ENCODE assay signal across 8 mouse cellular contexts in the genomic region with DNA sequence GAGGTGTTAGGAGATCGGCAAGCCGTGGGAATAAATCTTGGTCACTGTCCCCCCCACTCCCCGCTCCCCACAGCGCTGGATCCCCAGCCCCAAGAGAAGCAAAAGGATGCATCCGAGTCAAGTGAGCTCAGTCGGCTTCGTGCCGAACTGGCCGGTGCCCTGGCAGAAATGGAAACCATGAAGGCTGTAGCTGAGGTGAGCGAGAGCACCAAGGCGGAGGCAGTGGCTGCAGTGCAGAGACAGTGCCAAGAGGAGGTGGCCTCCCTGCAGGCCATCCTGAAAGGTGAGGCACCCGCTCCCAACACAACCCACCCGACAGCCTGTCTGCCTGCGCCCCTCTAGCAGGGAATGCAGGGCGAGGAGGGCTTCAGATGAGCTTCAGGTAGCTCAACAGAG. TPM values are rescaled to one million over a fixed set of nuclear protein-coding genes. Genes with fewer than 3 reads are reported as not detected.
DNase-seq lines count a peak whose midpoint lies in the region; ATAC-seq and TF ChIP-seq lines count a peak whose summit lies in the region.

No protein-coding gene starts in this region.

- H3K79me2 ChIP-seq in myocyte (ENCODE audit: control insufficient read depth, insufficient read depth), result no peaks in the 10 kb centered on the region

- peaks cover 15% of the 10 kb centered on the region for H3K4me1 ChIP-seq in kidney, embryonic 15.5 days
- H3K4me1 ChIP-seq in embryonic facial prominence, embryonic 11.5 days (ENCODE audit: control insufficient read depth, insufficient read depth, low read length), result peaks cover 5% of the 10 kb centered on the region; the same call in 1 of the 2 replicates
- H3K4me1 ChIP-seq in intestine, embryonic 15.5 days (replicated peaks), result peaks cover 9% of the 10 kb centered on the region

- TF ChIP-seq POLR2A in myocyte (IDR thresholded peaks at IDR 0.05; ENCODE audit: insufficient read length, low read depth), result no peak

- peak; percentile 16 for ATAC-seq in kidney, embryonic 15.5 days (replicated peaks; ENCODE audit: low FRiP score)
- ATAC-seq in embryonic facial prominence, embryonic 11.5 days (replicated peaks; ENCODE audit: insufficient number of reproducible peaks, low FRiP score, low TSS enrichment, low read depth), result peak; percentile 10; the same call in 1 of the 2 replicates
- ATAC-seq in intestine, embryonic 15.5 days, result peak; percentile 21; the same call in 1 of the 2 replicates

- H3K9me3 ChIP-seq in kidney, embryonic 15.5 days (replicated peaks), result 0 out of 2 replicates have a peak, but pooled peaks cover 3% of the 10 kb centered on the region
- no peaks in the 10 kb centered on the region for H3K9me3 ChIP-seq in embryonic facial prominence, embryonic 11.5 days (replicated peaks; ENCODE audit: control insufficient read depth, low read length)
- no peaks in the 10 kb centered on the region for H3K9me3 ChIP-seq in intestine, embryonic 15.5 days

- H3K4me2 ChIP-seq in kidney, embryonic 15.5 days, result peak overlapping the region; percentile 79
- H3K4me2 ChIP-seq in embryonic facial prominence, embryonic 11.5 days (ENCODE audit: low read depth, low read length), result peak overlapping the region; percentile 65
- H3K4me2 ChIP-seq in intestine, embryonic 15.5 days (replicated peaks), result peak overlapping the region; percentile 91
- H3K4me2 ChIP-seq in myocyte (ENCODE audit: low read depth), result peak overlapping the region; percentile 68

- H3K27me3 ChIP-seq in kidney, embryonic 15.5 days, result no peaks in the 10 kb centered on the region
- H3K27me3 ChIP-seq in embryonic facial prominence, embryonic 11.5 days (ENCODE audit: control insufficient read depth, insufficient read depth, low read length), result no peaks in the 10 kb centered on the region
- no peaks in the 10 kb centered on the region for H3K27me3 ChIP-seq in intestine, embryonic 15.5 days (replicated peaks)
- H3K27me3 ChIP-seq in myocyte (ENCODE audit: control insufficient read depth, insufficient read depth, insufficient read length), result no peaks in the 10 kb centered on the region

- peak overlapping the region; percentile 72 for H3K4me3 ChIP-seq in kidney, embryonic 15.5 days (replicated peaks)
- H3K4me3 ChIP-seq in embryonic facial prominence, embryonic 11.5 days (ENCODE audit: low read depth, low read length), result peak overlapping the region; percentile 76
- H3K4me3 ChIP-seq in intestine, embryonic 15.5 days (replicated peaks), result peak overlapping the region; percentile 85
- H3K4me3 ChIP-seq in myocyte, result peak overlapping the region; percentile 28

- DNase-seq in kidney, postnatal 4 days, result no peak
- no peak for DNase-seq in embryonic facial prominence, embryonic 11.5 days (ENCODE audit: low spot score)
- DNase-seq in thymus, postnatal 0 days (ENCODE audit: low spot score), result no peak
- DNase-seq in kidney, adult 11 months, result no peak
- DNase-seq in gastrocnemius, postnatal 36 days, result no peak

- H3K36me3 ChIP-seq in kidney, embryonic 15.5 days, result peaks cover 26% of the 10 kb centered on the region
- H3K36me3 ChIP-seq in embryonic facial prominence, embryonic 11.5 days (replicated peaks; ENCODE audit: control insufficient read depth, insufficient read depth, low read depth, low read length), result no peaks in the 10 kb centered on the region
- 0 out of 2 replicates have a peak, but pooled peaks cover 3% of the 10 kb centered on the region for H3K36me3 ChIP-seq in intestine, embryonic 15.5 days
- H3K36me3 ChIP-seq in myocyte (ENCODE audit: control insufficient read depth, insufficient read depth), result no peaks in the 10 kb centered on the region

- H3K27ac ChIP-seq in kidney, embryonic 15.5 days, result 0 out of 2 replicates have a peak overlapping the region, but pooled peaks have one; percentile 15
- H3K27ac ChIP-seq in embryonic facial prominence, embryonic 11.5 days (replicated peaks; ENCODE audit: low read depth, low read length), result no peak overlapping the region
- peak overlapping the region; percentile 98; the same call in 1 of the 2 replicates for H3K27ac ChIP-seq in intestine, embryonic 15.5 days

- H3ac ChIP-seq in myocyte (ENCODE audit: control insufficient read depth, insufficient read length), result peak overlapping the region; percentile 72

- H3K9ac ChIP-seq in kidney, embryonic 15.5 days, result peak overlapping the region; percentile 51
- H3K9ac ChIP-seq in embryonic facial prominence, embryonic 11.5 days (replicated peaks; ENCODE audit: low read length), result peak overlapping the region; percentile 80
- peak overlapping the region; percentile 88 for H3K9ac ChIP-seq in intestine, embryonic 15.5 days

- WGBS in kidney, embryonic 15.5 days, result 29% methylated on average over 15 of the region's 15 CpGs
- WGBS in embryonic facial prominence, embryonic 11.5 days, result 32% methylated on average over 15 of the region's 15 CpGs
- 27% methylated on average over 15 of the region's 15 CpGs for WGBS in intestine, embryonic 15.5 days

- intact Hi-C loops in gastrocnemius, postnatal 36 days (cut with DNase I), result no loop called here

TF ChIP-seq in myocyte, 11 proteins besides CTCF, POLR2A, EP300 and RAD21:
- TF ChIP-seq TCF12 (IDR thresholded peaks at IDR 0.05; ENCODE audit: insufficient read depth, poor library complexity, severe bottlenecking) (no peak), MYOD1 (IDR thresholded peaks at IDR 0.05; ENCODE audit: control insufficient read depth in 1 of 3, insufficient read length in 2 of 3, low read depth in 2 of 3) (no peak), SRF (IDR thresholded peaks at IDR 0.05; ENCODE audit: control insufficient read depth, insufficient read length, low read depth) (no peak), MYOG (IDR thresholded peaks at IDR 0.05; ENCODE audit: control insufficient read depth in 1 of 3, insufficient read depth in 1 of 3, insufficient read length in 2 of 3, low read depth in 2 of 3) (no peak), MAX (IDR thresholded peaks at IDR 0.05; ENCODE audit: low read depth) (no peak), POLR2AphosphoS2 (IDR thresholded peaks at IDR 0.05; ENCODE audit: insufficient read length, low read depth) (no peak), REST (IDR thresholded peaks at IDR 0.05; ENCODE audit: insufficient read depth, insufficient read length) (no peak), TCF3 (IDR thresholded peaks at IDR 0.05; ENCODE audit: insufficient read length, low read depth) (no peak), CEBPB (IDR thresholded peaks at IDR 0.05; ENCODE audit: insufficient read depth, poor library complexity, severe bottlenecking) (no peak), E2F4 (IDR thresholded peaks at IDR 0.05; ENCODE audit: insufficient read depth) (no peak), USF1 (IDR thresholded peaks at IDR 0.05; ENCODE audit: low read depth) (no peak)

RNA-seq across cellular contexts. Expression of gene Rabep2, which starts 0.9 kb away (rescaled TPM):
- polyA plus RNA-seq in kidney, embryonic 15.5 days (2015; fragmentation: Nextera tagmentation; extraction: Ambion mirVana), result 34.5 and 35.7 TPM in 2 replicates
- polyA plus RNA-seq in embryonic facial prominence, embryonic 11.5 days (2014; fragmentation: Nextera tagmentation; extraction: Ambion mirVana), result 18.6 and 24.8 TPM in 2 replicates
- 23.9 and 24.2 TPM in 2 replicates for polyA plus RNA-seq in intestine, embryonic 15.5 days (2015; fragmentation: Nextera tagmentation; extraction: Ambion mirVana)
- polyA plus RNA-seq in myocyte (2012; fragmentation: generic; extraction: Trizol), result 36.7 TPM
- polyA plus RNA-seq in thymus, postnatal 0 days (2015; fragmentation: Nextera tagmentation; extraction: Ambion mirVana), result 22.2 and 22.7 TPM in 2 replicates
- 10 to 100 TPM; 13.8 to 14.0 TPM for total RNA-seq in gastrocnemius, postnatal 36 days (2021)

RNA-seq across cellular contexts. Expression of gene Cd19, which starts 14.8 kb away (rescaled TPM):
- polyA plus RNA-seq in kidney, embryonic 15.5 days (2015; fragmentation: Nextera tagmentation; extraction: Ambion mirVana), result 0.12 and 0.44 TPM in 2 replicates
- polyA plus RNA-seq in embryonic facial prominence, embryonic 11.5 days (2014; fragmentation: Nextera tagmentation; extraction: Ambion mirVana), result not detected in 2 replicates
- polyA plus RNA-seq in intestine, embryonic 15.5 days (2015; fragmentation: Nextera tagmentation; extraction: Ambion mirVana), result 0.24 TPM in 1 of 2 replicates, not detected in the other
- polyA plus RNA-seq in myocyte (2012; fragmentation: generic; extraction: Trizol), result 0.01 TPM
- polyA plus RNA-seq in thymus, postnatal 0 days (2015; fragmentation: Nextera tagmentation; extraction: Ambion mirVana), result 0.13 and 0.22 TPM in 2 replicates
- not detected for total RNA-seq in gastrocnemius, postnatal 36 days (2021)

RNA-seq across cellular contexts. Expression of gene Nfatc2ip, which starts 33.0 kb away (rescaled TPM):
- polyA plus RNA-seq in kidney, embryonic 15.5 days (2015; fragmentation: Nextera tagmentation; extraction: Ambion mirVana), result 2.8 and 2.9 TPM in 2 replicates
- polyA plus RNA-seq in embryonic facial prominence, embryonic 11.5 days (2014; fragmentation: Nextera tagmentation; extraction: Ambion mirVana), result 3.5 and 4.3 TPM in 2 replicates
- 1.6 and 2.5 TPM in 2 replicates for polyA plus RNA-seq in intestine, embryonic 15.5 days (2015; fragmentation: Nextera tagmentation; extraction: Ambion mirVana)
- 3.5 TPM for polyA plus RNA-seq in myocyte (2012; fragmentation: generic; extraction: Trizol)
- polyA plus RNA-seq in thymus, postnatal 0 days (2015; fragmentation: Nextera tagmentation; extraction: Ambion mirVana), result 5.1 and 6.7 TPM in 2 replicates
- 1 to 10 TPM; 2.2 to 3.5 TPM for total RNA-seq in gastrocnemius, postnatal 36 days (2021)

RNA-seq across cellular contexts. Expression of gene Atp2a1, which starts 33.4 kb away (rescaled TPM):
- 13.4 and 25.1 TPM in 2 replicates for polyA plus RNA-seq in kidney, embryonic 15.5 days (2015; fragmentation: Nextera tagmentation; extraction: Ambion mirVana)
- polyA plus RNA-seq in embryonic facial prominence, embryonic 11.5 days (2014; fragmentation: Nextera tagmentation; extraction: Ambion mirVana), result 6.6 and 6.7 TPM in 2 replicates
- polyA plus RNA-seq in intestine, embryonic 15.5 days (2015; fragmentation: Nextera tagmentation; extraction: Ambion mirVana), result 0.24 and 2.6 TPM in 2 replicates
- 1,699 TPM for polyA plus RNA-seq in myocyte (2012; fragmentation: generic; extraction: Trizol)
- polyA plus RNA-seq in thymus, postnatal 0 days (2015; fragmentation: Nextera tagmentation; extraction: Ambion mirVana), result 3.1 and 4.2 TPM in 2 replicates
- over 10,000 TPM; 23,125 to 24,213 TPM for total RNA-seq in gastrocnemius, postnatal 36 days (2021)

RNA-seq across cellular contexts. Expression of gene Sh2b1, which starts 45.7 kb away (rescaled TPM):
- 52.7 and 56.0 TPM in 2 replicates for polyA plus RNA-seq in kidney, embryonic 15.5 days (2015; fragmentation: Nextera tagmentation; extraction: Ambion mirVana)
- 36.3 and 39.3 TPM in 2 replicates for polyA plus RNA-seq in embryonic facial prominence, embryonic 11.5 days (2014; fragmentation: Nextera tagmentation; extraction: Ambion mirVana)
- polyA plus RNA-seq in intestine, embryonic 15.5 days (2015; fragmentation: Nextera tagmentation; extraction: Ambion mirVana), result 41.8 and 45.7 TPM in 2 replicates
- 58.8 TPM for polyA plus RNA-seq in myocyte (2012; fragmentation: generic; extraction: Trizol)
- polyA plus RNA-seq in thymus, postnatal 0 days (2015; fragmentation: Nextera tagmentation; extraction: Ambion mirVana), result 37.8 and 38.6 TPM in 2 replicates
- total RNA-seq in gastrocnemius, postnatal 36 days (2021), result 10 to 100 TPM; 36.8 to 43.4 TPM

Comparison
In these comparisons a context has a peak if more than half of its experiments do, and no peak if none do; other contexts are left out.
1. H3K4me3 ChIP-seq: peak in every context shown above with its lines; median percentile 85 in intestine, embryonic 15.5 days; 76 in embryonic facial prominence, embryonic 11.5 days; 72 in kidney, embryonic 15.5 days; 28 in myocyte.